Mouse (Mus musculus) liver, embryonic 11.5 days (tissue): Measurements from ENCODE around the gene Blzf1. TPM values are rescaled to one million over a fixed set of nuclear protein-coding genes. Genes with fewer than 3 reads are reported as not detected.
A peak's percentile ranks its signal among the peaks of the same experiment; 100 is the strongest.

Experiments
- ATAC-seq: fragments of 200-750 bp; cut with Nextera tagmentation; replicated peaks from 2 replicates; pipeline ENCODE4 v1.8.0; 2017; ENCODE audit warnings: moderate number of reproducible peaks, mild to moderate bottlenecking, moderate TSS enrichment, moderate library complexity; ENCODE audit not compliant: low FRiP score
- DNase-seq: peaks from one replicate; pipeline ENCODE4 v3.0.0-alpha.2; 2017; ENCODE audit warnings: low spot score
- H3K27ac ChIP-seq: fragments of 300-500 bp; sonication (generic); 2 replicates; pipeline ENCODE4 v1.5.1; 2014; ENCODE audit warnings: mild to moderate bottlenecking, low read depth, low read length, control low read depth
- H3K27me3 ChIP-seq: fragments of 300-500 bp; sonication (generic); replicated peaks from 2 replicates; pipeline ENCODE4 v1.6.1; 2014; ENCODE audit warnings: low read length, mixed read lengths; ENCODE audit not compliant: control insufficient read depth, insufficient read depth
- H3K36me3 ChIP-seq: fragments of 300-500 bp; sonication (generic); 2 replicates; pipeline ENCODE4 v1.6.1; 2014; ENCODE audit warnings: mild to moderate bottlenecking, low read length, moderate library complexity, mixed read lengths; ENCODE audit not compliant: control insufficient read depth, insufficient read depth
- H3K4me1 ChIP-seq: fragments of 300-500 bp; sonication (generic); replicated peaks from 2 replicates; pipeline ENCODE4 v1.6.1; 2014; ENCODE audit warnings: low read length, mixed read lengths; ENCODE audit not compliant: control insufficient read depth, insufficient read depth
- H3K4me2 ChIP-seq: fragments of 300-500 bp; sonication (generic); 2 replicates; pipeline ENCODE4 v1.6.1; 2014; ENCODE audit warnings: mild to moderate bottlenecking, control low read depth, moderate library complexity
- H3K4me3 ChIP-seq: fragments of 300-500 bp; sonication (generic); 2 replicates; pipeline ENCODE4 v1.5.1; 2014; ENCODE audit warnings: low read depth, low read length, control low read depth
- H3K9ac ChIP-seq: fragments of 300-500 bp; sonication (generic); 2 replicates; pipeline ENCODE4 v1.6.1; 2014; ENCODE audit warnings: low read depth, low read length, control low read depth
- H3K9me3 ChIP-seq: fragments of 300-500 bp; sonication (generic); 2 replicates; pipeline ENCODE4 v1.6.1; 2016; ENCODE audit warnings: low read length, inconsistent platforms, mixed read lengths; ENCODE audit not compliant: control insufficient read depth
- WGBS: fragments of 180-500 bp; shearing (Covaris S2); extraction: QIAGEN DNeasy Blood & Tissue Kit; methylation state at CpG from one replicate; pipeline ENCODE4 v1.1.7; 2014; 5-methylcytosine and 5-hydroxymethylcytosine counted together
- polyA plus RNA-seq: library from polyadenylated mRNA; unstranded; fragments of >200 nt; fragmentation: Nextera tagmentation; extraction: Ambion mirVana; gene quantifications from 2 replicates; pipeline ENCODE4 v1.2.1, GENCODE M21; 2014

Gene Blzf1
- polyA plus RNA-seq, 1 experiment from 2014 or later: 19.7 TPM

DNA sequence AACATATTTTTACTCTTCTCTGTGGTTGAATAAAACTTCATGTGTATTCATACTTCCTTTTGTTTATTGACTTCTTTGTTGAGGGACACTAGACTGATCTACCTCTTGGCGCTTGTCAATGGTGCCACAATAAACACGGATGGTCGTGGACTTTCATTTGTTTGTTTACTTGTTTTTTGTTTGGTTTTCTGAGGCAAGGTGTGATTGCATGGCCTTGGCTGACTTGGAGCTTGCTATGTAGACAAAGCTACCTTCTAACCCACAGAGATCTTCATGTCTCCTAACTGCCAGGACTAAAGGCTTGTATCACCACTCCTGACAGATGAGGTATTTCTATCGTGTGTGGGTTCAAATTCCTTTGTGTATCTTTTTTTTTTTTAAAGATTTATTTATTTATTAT is 16.9 kb upstream of the Blzf1 start:
- ATAC-seq: no peak
- Histone ChIP-seq H3K27me3 (no peaks in the 10 kb centered on the region), H3K27ac (no peak overlapping the region), H3K9me3 (no peaks in the 10 kb centered on the region), H3K4me2 (no peak overlapping the region), H3K9ac (no peak overlapping the region), H3K4me3 (no peak overlapping the region), H3K4me1 (peaks cover 12% of the 10 kb centered on the region), H3K36me3 (no peaks in the 10 kb centered on the region)
- WGBS: 85% methylated on average over 4 of the region's 4 CpGs
- DNase-seq: no peak

DNA sequence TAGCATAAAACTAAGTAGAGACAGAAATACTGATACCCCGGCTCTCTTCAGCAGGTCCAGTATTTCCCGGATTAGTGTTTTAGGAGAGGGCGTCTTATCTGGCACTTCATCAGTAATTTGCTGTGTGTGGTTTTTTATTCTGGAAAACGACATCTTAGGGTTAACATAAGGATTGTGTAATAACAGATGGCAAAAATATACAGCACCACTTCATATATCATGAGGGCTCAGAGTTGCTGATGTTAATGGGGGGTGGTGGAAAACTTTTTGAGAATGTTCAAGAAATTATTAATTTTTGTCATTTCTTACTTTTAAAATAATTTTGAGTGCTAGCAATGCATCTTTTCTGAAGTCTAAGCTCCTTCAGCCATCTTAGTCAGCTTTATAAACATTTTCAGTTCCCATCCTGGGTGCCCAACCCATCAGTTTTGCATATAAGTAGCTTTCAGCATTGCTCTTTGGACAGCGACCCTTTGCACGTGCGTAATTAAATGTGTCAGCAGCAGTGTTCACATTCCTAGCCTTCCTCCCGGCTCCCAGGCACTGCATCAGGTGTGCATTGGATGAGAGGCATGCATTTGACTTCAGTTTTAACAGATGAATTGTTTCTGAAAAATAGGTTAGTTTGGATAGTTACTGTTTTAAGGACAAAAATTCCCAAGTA is 15.8 kb upstream of the Blzf1 start:
- H3K9me3 ChIP-seq: no peaks in the 10 kb centered on the region
- no peak overlapping the region for H3K27ac ChIP-seq
- no peaks in the 10 kb centered on the region for H3K27me3 ChIP-seq
- WGBS: 79% methylated on average over 8 of the region's 8 CpGs
- no peak overlapping the region for H3K4me2 ChIP-seq
- no peak for DNase-seq
- H3K4me3 ChIP-seq: no peak overlapping the region
- H3K36me3 ChIP-seq: no peaks in the 10 kb centered on the region
- no peak overlapping the region for H3K9ac ChIP-seq
- ATAC-seq: no peak
- H3K4me1 ChIP-seq: peaks cover 12% of the 10 kb centered on the region

DNA sequence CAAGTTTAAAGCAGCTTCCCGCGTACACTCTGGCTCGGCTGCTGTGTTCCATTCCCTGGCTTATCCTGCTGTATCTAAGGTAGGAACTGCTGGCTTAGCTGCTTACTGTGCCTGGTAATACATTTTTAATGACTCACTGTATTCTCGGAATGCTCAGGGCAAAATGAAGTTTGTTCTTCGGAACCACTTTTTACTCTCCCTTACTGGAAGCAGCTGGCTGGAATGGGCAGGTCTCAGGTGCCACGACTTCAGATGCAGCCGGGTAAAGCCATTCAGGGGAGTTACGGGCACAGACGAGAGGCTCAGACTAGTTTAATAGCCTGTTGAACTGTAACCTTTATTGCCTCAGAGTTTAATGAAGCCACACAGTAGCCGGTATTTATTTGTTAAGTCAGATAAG is 14.1 kb upstream of the Blzf1 start:
- Histone ChIP-seq H3K36me3 (no peaks in the 10 kb centered on the region), H3K9me3 (no peaks in the 10 kb centered on the region), H3K4me2 (no peak overlapping the region), H3K9ac (no peak overlapping the region), H3K27me3 (no peaks in the 10 kb centered on the region), H3K27ac (no peak overlapping the region), H3K4me3 (no peak overlapping the region), H3K4me1 (peaks cover 12% of the 10 kb centered on the region)
- ATAC-seq (no peak), DNase-seq (no peak)
- WGBS: 78% methylated on average over 10 of the region's 10 CpGs

DNA sequence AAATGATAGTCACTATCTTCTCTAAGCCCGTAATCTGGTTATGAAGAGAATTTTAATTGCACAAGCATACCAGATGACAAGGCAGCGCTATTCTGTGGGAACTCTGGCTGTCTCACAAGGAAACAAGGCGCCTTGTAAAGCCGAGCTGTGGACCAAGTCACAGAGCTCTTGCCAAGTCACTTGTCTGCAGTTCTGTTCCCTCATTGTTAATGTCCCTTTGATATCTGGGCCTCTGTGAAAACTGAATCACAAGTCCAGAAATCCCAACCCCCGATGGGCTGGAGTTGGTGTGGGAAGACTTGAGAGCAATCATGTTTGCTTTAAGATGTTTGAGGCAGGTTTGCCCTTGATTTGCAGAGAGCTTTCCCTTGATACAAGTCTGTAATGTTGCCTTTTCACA is 13.4 kb upstream of the Blzf1 start:
- DNase-seq: no peak
- H3K27me3 ChIP-seq: no peaks in the 10 kb centered on the region
- WGBS: 86% methylated on average over 5 of the region's 5 CpGs
- H3K4me2 ChIP-seq: no peak overlapping the region
- no peaks in the 10 kb centered on the region for H3K36me3 ChIP-seq
- no peak overlapping the region for H3K27ac ChIP-seq
- ATAC-seq: no peak
- no peak overlapping the region for H3K9ac ChIP-seq
- no peaks in the 10 kb centered on the region for H3K9me3 ChIP-seq
- H3K4me1 ChIP-seq: peaks cover 12% of the 10 kb centered on the region
- H3K4me3 ChIP-seq: no peak overlapping the region

DNA sequence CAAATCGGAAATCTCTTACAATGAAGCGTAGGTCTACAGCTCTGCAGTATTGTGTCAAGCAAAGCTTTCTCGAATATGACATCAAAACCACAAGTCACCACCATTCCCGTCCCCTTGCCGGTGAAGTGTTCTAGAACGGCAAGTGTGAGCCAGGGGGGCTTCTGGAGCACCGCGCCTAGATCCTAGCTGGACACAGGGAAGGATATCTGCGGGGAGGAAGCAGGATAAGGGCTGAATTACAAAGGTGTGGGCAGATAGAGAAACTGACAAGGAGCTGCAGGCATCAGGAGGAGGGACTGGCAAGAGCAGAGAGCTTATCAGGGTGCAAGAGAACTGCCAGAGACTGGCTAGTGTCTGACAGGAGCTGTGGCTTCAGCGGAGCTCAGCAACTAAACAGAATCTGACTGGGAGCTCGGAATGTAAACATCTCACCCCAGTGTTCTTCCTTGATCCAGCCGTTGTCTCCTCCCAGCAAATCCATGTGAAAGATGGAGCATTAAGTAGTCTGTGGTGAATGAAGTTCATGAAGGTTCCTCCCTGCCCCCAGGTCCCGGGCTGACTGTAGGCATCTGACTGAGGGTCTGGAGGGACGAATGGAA is 12.4 kb upstream of the Blzf1 start:
- no peak overlapping the region for H3K4me3 ChIP-seq

DNA sequence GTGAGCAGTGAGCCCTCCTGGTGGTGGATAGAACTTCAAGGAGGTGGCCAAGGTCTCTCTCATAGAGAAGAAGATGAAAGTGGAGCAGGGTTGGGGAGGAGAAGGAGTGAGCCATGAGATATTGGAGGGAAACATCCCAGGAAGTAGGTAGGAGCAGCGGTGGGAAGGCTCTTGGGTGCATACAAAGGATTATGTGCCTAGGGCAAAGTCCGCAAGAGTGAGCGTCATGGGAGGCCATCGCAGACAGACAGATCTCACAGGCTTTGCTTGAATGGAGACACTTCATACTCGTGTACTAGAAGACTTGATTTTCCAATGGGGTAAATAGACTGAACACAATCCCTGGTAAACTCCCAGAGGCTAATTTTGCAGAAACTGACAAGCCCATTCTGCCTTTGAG is 11.2 kb upstream of the Blzf1 start:
- ATAC-seq (no peak), DNase-seq (no peak)
- Histone ChIP-seq H3K27me3 (no peaks in the 10 kb centered on the region), H3K27ac (no peak overlapping the region), H3K9me3 (no peaks in the 10 kb centered on the region), H3K4me1 (peaks cover 12% of the 10 kb centered on the region), H3K4me3 (no peak overlapping the region), H3K9ac (no peak overlapping the region), H3K4me2 (no peak overlapping the region), H3K36me3 (no peaks in the 10 kb centered on the region)
- 91% methylated on average over 5 of the region's 5 CpGs for whole genome bisulfite sequencing

More for the DNA sequence above, 12.4 kb upstream of the Blzf1 start:
- no peaks in the 10 kb centered on the region for H3K36me3 ChIP-seq
- no peak overlapping the region for H3K27ac ChIP-seq
- H3K27me3 ChIP-seq: no peaks in the 10 kb centered on the region
- H3K9ac ChIP-seq: peak overlapping the region; percentile 25; the same call in 1 of the 2 replicates
- H3K4me1 ChIP-seq: peaks cover 12% of the 10 kb centered on the region
- DNase-seq (peak; percentile 39), ATAC-seq (peak; percentile 66)
- H3K4me2 ChIP-seq: peak overlapping the region; percentile 52
- 41% methylated on average over 14 of the region's 14 CpGs for WGBS
- no peaks in the 10 kb centered on the region for H3K9me3 ChIP-seq

DNA sequence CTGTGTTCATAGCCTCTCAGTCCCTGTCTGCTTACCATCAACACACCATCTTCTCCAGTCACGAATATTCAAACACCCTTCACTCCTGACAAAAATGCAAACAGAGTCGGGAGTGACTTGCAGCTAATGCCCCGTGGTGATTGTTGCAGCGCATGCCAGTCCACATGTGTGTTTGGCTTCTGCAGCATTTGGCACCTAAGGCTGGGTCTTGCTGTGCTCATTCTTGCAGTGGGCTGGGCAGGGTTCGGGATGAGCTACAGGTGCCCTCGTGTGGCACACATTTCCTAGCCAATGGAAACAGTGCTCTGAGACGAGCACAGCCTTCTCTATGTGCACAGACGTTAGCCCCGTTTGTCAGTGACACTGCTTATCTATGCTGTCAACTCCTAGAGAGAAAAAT is 10.0 kb upstream of the Blzf1 start:
- H3K27ac ChIP-seq: no peak overlapping the region
- no peak overlapping the region for H3K4me2 ChIP-seq
- WGBS: 58% methylated on average over 9 of the region's 9 CpGs
- no peaks in the 10 kb centered on the region for H3K9me3 ChIP-seq
- no peak overlapping the region for H3K9ac ChIP-seq
- H3K27me3 ChIP-seq: no peaks in the 10 kb centered on the region
- DNase-seq: no peak
- no peak for ATAC-seq
- no peaks in the 10 kb centered on the region for H3K36me3 ChIP-seq
- no peak overlapping the region for H3K4me3 ChIP-seq
- H3K4me1 ChIP-seq: peaks cover 12% of the 10 kb centered on the region

DNA sequence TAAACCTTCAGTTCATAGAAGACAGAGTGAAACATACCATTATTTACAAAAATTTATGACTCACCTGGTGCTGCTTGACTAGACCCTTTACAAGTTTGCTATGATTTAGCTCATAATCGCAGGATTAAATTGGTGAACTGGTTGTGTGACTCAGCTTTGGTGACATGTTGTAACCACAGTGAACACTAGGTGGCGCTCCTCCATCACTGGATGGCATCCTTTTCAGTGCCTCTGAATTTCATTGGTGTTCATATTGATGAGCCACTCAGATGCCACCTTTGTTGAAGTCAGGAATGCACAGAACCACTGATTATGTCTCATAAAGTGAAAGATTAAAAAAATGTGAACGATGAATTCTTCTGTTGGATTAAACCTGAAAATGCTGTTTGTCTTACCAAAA is 9.4 kb upstream of the Blzf1 start:
- peaks cover 12% of the 10 kb centered on the region for H3K4me1 ChIP-seq
- no peak overlapping the region for H3K9ac ChIP-seq
- DNase-seq (peak; percentile 67), ATAC-seq (0 out of 2 replicates have a peak, but pooled peaks have one; percentile 37)
- no peaks in the 10 kb centered on the region for H3K9me3 ChIP-seq
- no peak overlapping the region for H3K4me3 ChIP-seq
- 26% methylated on average over 3 of the region's 3 CpGs for WGBS
- H3K4me2 ChIP-seq: no peak overlapping the region
- H3K36me3 ChIP-seq: no peaks in the 10 kb centered on the region
- H3K27me3 ChIP-seq: no peaks in the 10 kb centered on the region
- H3K27ac ChIP-seq: no peak overlapping the region

DNA sequence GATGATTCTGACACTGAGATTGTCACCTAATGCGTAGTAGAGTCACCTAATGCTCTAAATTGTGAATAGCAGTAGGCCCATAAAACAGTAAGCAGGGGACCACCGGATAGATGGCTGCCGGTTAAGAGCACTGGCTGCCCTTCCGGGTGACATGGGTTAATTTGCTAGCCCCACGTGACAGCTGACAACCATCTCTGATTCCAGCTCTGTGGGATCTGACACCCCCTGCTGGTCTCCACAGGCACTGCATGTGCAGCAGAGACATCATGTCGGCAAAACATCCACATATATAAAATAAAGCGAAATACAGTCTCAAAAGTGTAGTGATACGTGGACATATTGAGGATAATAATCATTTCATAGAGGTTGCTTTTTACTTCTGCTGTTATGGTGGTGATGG is 8.0 kb upstream of the Blzf1 start:
- no peaks in the 10 kb centered on the region for H3K36me3 ChIP-seq
- H3K4me2 ChIP-seq: no peak overlapping the region
- H3K9ac ChIP-seq: no peak overlapping the region
- 75% methylated on average over 8 of the region's 8 CpGs for WGBS
- no peak overlapping the region for H3K4me3 ChIP-seq
- ATAC-seq: no peak
- no peaks in the 10 kb centered on the region for H3K9me3 ChIP-seq
- no peaks in the 10 kb centered on the region for H3K27me3 ChIP-seq
- H3K27ac ChIP-seq: no peak overlapping the region
- no peak for DNase-seq
- peaks cover 8% of the 10 kb centered on the region; the same call in 1 of the 2 replicates for H3K4me1 ChIP-seq
